Mouse (Mus musculus) heart, adult 18-20 months (tissue): ENCODE results near the gene Khdc3. TPM values are rescaled to one million over a fixed set of nuclear protein-coding genes. Genes with fewer than 3 reads are reported as not detected.
"Not testable (repeated sequence)": the region's sequence is repeated elsewhere in the genome, so short reads cannot be mapped to it uniquely, and the experiment has no call there.

Source experiments
- DNase-seq, 2 experiments: peaks; one replicate each; pipeline ENCODE4 v3.0.0; 2021 to 2022; ENCODE audit warnings: mixed read lengths in 1 of 2
- total RNA-seq, 2 experiments: library from RNA; stranded (reverse); gene quantifications; 2 replicates each; pipeline ENCODE4 v1.2.3; 2021

Gene Khdc3
- total RNA-seq, 2 experiments from 2014 or later, result 0.40 to 0.46 TPM

GRCm38 (mm10) chr9:73102181-73102580 is 545 bp downstream of the Khdc3 start, which contains the start of gene Gm20509:
Gene Gm20509, plus strand, starts transcription at chr9:73102470.
- DNase-seq, result no peak

- DNase-seq, result peak; percentile 34 to 36
Observed at GRCm38 (mm10) chr9:73103159-73103879, 1.7 kb downstream of the Khdc3 start.

DNA sequence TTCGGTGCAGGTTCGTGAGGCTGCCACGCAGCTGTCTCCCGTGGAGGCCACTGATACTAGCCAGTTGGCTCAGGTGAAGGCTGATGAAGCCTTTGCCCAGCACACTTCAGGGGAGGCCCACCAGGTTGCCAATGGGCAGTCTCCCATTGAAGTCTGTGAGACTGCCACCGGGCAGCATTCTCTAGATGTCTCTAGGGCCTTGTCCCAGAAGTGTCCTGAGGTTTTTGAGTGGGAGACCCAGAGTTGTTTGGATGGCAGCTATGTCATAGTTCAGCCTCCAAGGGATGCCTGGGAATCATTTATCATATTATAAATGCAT is 2.2 kb downstream of the Khdc3 start:
- no peak for DNase-seq

GRCm38 (mm10) chr9:73105141-73105540 is 3.5 kb downstream of the Khdc3 start:
- no peak for DNase-seq

GRCm38 (mm10) chr9:73105771-73106170 is 4.1 kb downstream of the Khdc3 start:
- no peak for DNase-seq

DNA sequence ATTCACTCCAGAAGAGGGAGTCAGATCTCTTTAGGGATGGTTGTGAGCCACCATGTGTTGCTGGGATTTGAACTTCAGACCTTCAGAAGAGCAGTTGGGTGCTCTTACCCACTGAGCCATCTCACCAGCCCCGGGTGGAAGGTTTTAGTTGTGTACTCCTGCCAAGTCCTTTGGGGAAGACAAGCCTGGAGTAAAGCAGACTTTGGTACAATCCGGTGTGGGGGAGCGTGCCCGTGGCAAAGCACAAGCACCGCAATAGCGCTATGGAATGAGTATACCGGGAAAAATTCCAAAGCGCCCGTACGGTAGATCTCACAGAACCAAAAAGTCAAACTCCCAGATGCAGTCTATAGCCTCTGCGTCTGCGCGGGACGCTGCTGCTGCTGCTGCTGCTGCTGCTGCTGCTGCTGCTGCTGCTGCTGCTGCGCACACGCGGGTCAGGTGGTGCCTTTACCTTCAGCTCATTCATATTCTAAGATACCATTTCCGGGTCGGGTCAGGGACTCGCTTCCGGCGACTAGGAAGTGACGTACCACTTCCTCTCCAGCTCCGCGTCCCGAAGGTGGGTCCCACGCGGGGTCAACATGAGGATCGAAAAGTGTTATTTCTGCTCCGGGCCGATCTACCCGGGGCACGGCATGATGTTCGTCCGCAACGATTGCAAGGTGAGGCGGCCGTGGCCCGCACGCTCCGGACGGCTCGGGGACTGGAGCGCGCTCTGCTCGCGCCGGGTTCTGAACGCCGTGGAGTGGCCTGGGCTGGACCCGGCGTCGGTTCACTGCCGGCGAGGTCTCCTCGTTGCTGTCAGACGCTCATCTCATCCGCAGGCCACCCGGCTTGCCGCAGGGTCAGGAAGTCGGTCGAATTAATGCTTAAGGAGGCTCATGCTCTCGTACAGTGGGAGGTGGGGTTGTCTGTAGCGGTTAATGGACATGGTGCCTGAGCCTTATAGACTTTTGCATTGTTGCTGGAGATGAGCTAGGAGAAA is 11.6 kb downstream of the Khdc3 start, which contains the start of gene Rsl24d1:
Gene Rsl24d1 (plus strand): TSS at position 508 of the 988 bp plus-strand sequence.
- DNase-seq, result peak; percentile 91 to 93

DNA sequence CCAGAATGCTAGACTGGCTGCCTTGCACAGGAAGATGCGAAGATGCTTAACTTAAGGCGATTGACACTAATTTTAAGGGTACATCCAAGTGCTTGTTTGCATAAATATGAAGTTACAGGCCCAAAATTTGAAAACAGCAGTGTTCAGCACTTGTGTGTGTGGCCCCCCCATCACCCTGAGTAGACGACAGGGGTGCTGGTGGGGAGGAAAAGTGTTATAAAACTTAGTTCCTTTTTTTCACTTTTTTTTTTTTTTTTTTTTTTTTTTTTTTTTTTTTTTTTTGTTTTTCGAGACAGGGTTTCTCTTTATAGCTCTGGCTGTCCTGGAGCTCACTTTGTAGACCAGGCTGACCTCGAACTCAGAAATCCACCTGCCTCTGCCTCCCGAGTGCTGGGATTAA is 15.1 kb downstream of the Khdc3 start:
- DNase-seq, result not testable (repeated sequence)

- DNase-seq, result no peak
Observed at GRCm38 (mm10) chr9:73118012-73118411, 16.4 kb downstream of the Khdc3 start.

DNA sequence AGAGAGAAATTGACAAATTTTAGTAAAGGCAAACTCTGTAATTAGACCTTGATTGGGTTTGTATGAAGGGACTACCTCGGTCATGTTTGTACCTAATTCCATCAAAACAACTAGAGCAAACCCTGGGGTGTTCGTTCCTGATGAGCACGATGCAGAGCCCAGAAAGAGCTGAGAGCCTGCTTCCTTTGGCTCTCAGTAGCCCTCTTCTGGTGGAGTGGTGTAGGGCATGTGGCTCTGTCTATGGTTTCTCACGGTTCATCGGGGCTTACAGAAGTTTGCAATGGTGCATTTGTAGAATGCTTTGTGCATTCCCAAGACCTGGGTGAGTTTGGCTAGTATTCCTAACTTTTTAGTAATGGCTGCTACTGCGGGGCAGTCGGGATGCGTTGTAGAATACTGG is 20.1 kb downstream of the Khdc3 start:
- DNase-seq, result peak in 1 of 2 experiments; percentile 22

GRCm38 (mm10) chr9:73125043-73125570 is 23.5 kb downstream of the Khdc3 start:
- peak in 1 of 2 experiments; percentile 5 for DNase-seq

DNA sequence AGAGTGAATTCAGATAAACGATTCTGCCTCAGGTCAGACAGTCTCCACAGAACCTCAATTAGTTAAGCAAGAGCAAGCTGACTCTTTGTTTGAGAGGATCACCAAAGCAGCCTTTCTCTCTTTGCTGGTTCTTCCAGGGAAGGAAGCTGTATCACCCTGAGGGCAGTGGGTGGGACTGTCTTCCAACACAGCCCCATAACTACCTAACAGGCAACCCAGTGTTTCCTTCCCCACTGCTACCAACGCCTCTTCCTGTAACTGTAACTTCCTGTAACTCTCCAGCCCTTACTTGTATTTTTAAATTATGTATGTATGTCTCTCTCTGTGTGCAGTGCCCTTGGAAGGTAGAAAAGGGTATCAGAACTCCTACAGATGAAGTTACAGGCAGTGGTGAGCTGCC is 25.8 kb downstream of the Khdc3 start:
- DNase-seq, result no peak

DNA sequence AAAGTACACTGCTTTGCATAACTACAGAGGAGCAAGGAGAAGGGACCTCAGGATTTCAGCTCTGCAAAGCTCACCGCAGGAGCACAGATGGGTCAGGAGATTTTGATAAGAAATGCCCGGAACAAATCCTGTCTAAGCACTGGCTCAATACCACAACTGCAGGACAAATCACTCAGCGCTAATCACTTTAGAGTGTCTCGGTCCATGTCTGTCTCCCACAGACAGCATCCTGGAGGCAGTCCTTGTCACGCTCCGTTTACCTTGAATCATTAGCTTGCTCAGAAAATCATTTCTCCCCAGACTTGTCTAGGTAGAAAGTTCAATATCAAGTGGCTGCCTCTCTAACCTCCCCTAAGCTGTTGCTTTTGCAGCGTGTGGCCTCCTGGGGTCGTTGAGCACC is 28.2 kb downstream of the Khdc3 start:
- no peak for DNase-seq

- no peak for DNase-seq
Observed at GRCm38 (mm10) chr9:73130529-73130928, 28.9 kb downstream of the Khdc3 start.

GRCm38 (mm10) chr9:73137341-73137886 is 35.8 kb downstream of the Khdc3 start:
- DNase-seq, result no peak

Other genes with a start within 250 kb of the Khdc3 start
- gene Pygo1, start 176.2 kb upstream of the Khdc3 start, total RNA-seq, result 10 to 100 TPM; 13.5 to 14.9 TPM
- gene Dyx1c1, start 143.1 kb upstream of the Khdc3 start, total RNA-seq, result under 1 TPM; 0.30 to 0.57 TPM
- not detected for gene Gm44503, start 143.0 kb upstream of the Khdc3 start, total RNA-seq
- 1 to 10 TPM; 5.8 to 6.7 TPM for gene Ccpg1os, start 116.5 kb upstream of the Khdc3 start, total RNA-seq
- gene Ccpg1, start 116.4 kb upstream of the Khdc3 start, total RNA-seq, result 10 to 100 TPM; 84.9 to 95.1 TPM
- gene Pigb, start 61.5 kb upstream of the Khdc3 start, total RNA-seq, result 1 to 10 TPM; 1.8 to 2.5 TPM
- gene Rab27a, start 57.0 kb upstream of the Khdc3 start, total RNA-seq, result 1 to 10 TPM; 5.1 to 6.9 TPM
- not detected for gene Gm20509, start 634 bp downstream of the Khdc3 start, total RNA-seq
- gene Rsl24d1, start 11.6 kb downstream of the Khdc3 start, total RNA-seq, result 10 to 100 TPM; 46.0 to 53.9 TPM